Mouse (Mus musculus) liver, embryonic 14.5 days (tissue): ENCODE data around the gene Fbrsl1. TPM values are rescaled to one million over a fixed set of nuclear protein-coding genes. Genes with fewer than 3 reads are reported as not detected.

ENCODE experiments used
- ATAC-seq: fragments of 200-750 bp; cut with Nextera tagmentation; 2 replicates; pipeline ENCODE4 v1.8.0; 2017; ENCODE audit warnings: moderate number of reproducible peaks, mild to moderate bottlenecking, moderate library complexity; ENCODE audit not compliant: insufficient read depth
- DNase-seq, 3 experiments: peaks; one replicate each; pipeline ENCODE4 v3.0.0-alpha.2; 2012 to 2013; ENCODE audit warnings: low read depth in 3 of 3, low spot score in 3 of 3
- H3K27ac ChIP-seq: fragments of 300-500 bp; sonication (generic); 2 replicates; pipeline ENCODE4 v1.5.1; 2014; ENCODE audit warnings: moderate library complexity, mild to moderate bottlenecking, control low read depth, inconsistent platforms
- H3K27me3 ChIP-seq: fragments of 300-500 bp; sonication (generic); 2 replicates; pipeline ENCODE4 v1.6.1; 2014; ENCODE audit warnings: mild to moderate bottlenecking, low read length, moderate library complexity; ENCODE audit not compliant: control insufficient read depth, insufficient read depth
- H3K36me3 ChIP-seq: fragments of 300-500 bp; sonication (generic); replicated peaks from 2 replicates; pipeline ENCODE4 v1.6.1; 2014; ENCODE audit warnings: low read depth; ENCODE audit not compliant: control insufficient read depth, insufficient read depth
- H3K4me1 ChIP-seq, 2 experiments: fragments of 200-500 bp in 1 of 2; fragments of 300-500 bp in 1 of 2; sonication (generic) in 1 of 2; replicated peaks; 2 replicates each; pipeline ENCODE4 v1.6.1; 2012 to 2014; ENCODE audit warnings: antibody characterized with exemption in 1 of 2, inconsistent platforms in 1 of 2, low read length in 1 of 2; ENCODE audit not compliant: control insufficient read depth in 2 of 2, insufficient read depth in 2 of 2
- H3K4me2 ChIP-seq: fragments of 300-500 bp; sonication (generic); 2 replicates; pipeline ENCODE4 v1.6.1; 2014; ENCODE audit warnings: low read depth, mild to moderate bottlenecking, control low read depth, moderate library complexity
- H3K4me3 ChIP-seq, 2 experiments: fragments of 200-500 bp in 1 of 2; fragments of 300-500 bp in 1 of 2; sonication (generic) in 1 of 2; 2 replicates each; pipeline ENCODE4 v1.5.1; 2012 to 2014; ENCODE audit warnings: low read depth in 2 of 2, low read length in 2 of 2, mild to moderate bottlenecking in 2 of 2, control low read depth in 1 of 2, inconsistent platforms in 1 of 2, moderate library complexity in 1 of 2; ENCODE audit not compliant: insufficient read depth in 1 of 2
- H3K9ac ChIP-seq: fragments of 300-500 bp; sonication (generic); replicated peaks from 2 replicates; pipeline ENCODE4 v1.6.1; 2014; ENCODE audit warnings: mild to moderate bottlenecking, control low read depth, moderate library complexity
- H3K9me3 ChIP-seq: fragments of 300-500 bp; sonication (generic); 2 replicates; pipeline ENCODE4 v1.6.1; 2016; ENCODE audit warnings: low read length, mixed read lengths; ENCODE audit not compliant: control insufficient read depth
- CTCF ChIP-seq: IDR thresholded peaks from 2 replicates; pipeline ENCODE4 v1.5.1; 2016; ENCODE audit warnings: antibody characterized with exemption, low read depth, control low read depth
- EP300 ChIP-seq: IDR thresholded peaks from 2 replicates; pipeline ENCODE4 v1.6.1; 2016; ENCODE audit warnings: antibody characterized with exemption, low read depth
- WGBS: fragments of 180-500 bp; shearing (Covaris S2); extraction: QIAGEN DNeasy Blood & Tissue Kit; methylation state at CpG from one replicate; pipeline ENCODE4 v1.1.7; 2014; ENCODE audit not compliant: insufficient replicate concordance; 5-methylcytosine and 5-hydroxymethylcytosine counted together
- polyA plus RNA-seq, 2 experiments: library from polyadenylated mRNA; depleted of rRNA in 1 of 2; stranded (reverse) in 1 of 2; unstranded in 1 of 2; fragments of >200 nt; fragmentation: Nextera tagmentation in 1 of 2; extraction: Ambion mirVana in 1 of 2; gene quantifications; 2 replicates each; pipeline versions ENCODE4 v1.2.1 to v1.2.3; 2012 to 2014

Gene Fbrsl1
- 9.5 and 10.4 TPM in 2 replicates for polyA plus RNA-seq (2012; rRNA removed)
- polyA plus RNA-seq (2014; fragmentation: Nextera tagmentation; extraction: Ambion mirVana) = 4.3 and 4.6 TPM in 2 replicates

- peak; percentile 93 to 97 (median 93) for DNase-seq
- Histone ChIP-seq H3K9ac (peak within 1 kb of the TSS; percentile 92), H3K4me1 (peaks cover 14 to 20% of the 10 kb centered on the region in 2 experiments), H3K27ac (peak within 1 kb of the TSS; percentile 39), H3K36me3 (no peaks in the 10 kb centered on the region), H3K4me2 (peak within 1 kb of the TSS; percentile 99), H3K4me3 (peak within 1 kb of the TSS; percentile 91 to 95), H3K27me3 (no peaks in the 10 kb centered on the region), H3K9me3 (no peaks in the 10 kb centered on the region)
- TF ChIP-seq CTCF (no peak), EP300 (no peak)
- ATAC-seq = peak; percentile 98
- WGBS = under 1% methylated on average over 43 of the region's 46 CpGs
These were observed at the start of gene Fbrsl1 for GRCm38 (mm10) chr5:110448436-110449134. Gene Fbrsl1 (minus strand): TSS chr5:110448503.

DNA sequence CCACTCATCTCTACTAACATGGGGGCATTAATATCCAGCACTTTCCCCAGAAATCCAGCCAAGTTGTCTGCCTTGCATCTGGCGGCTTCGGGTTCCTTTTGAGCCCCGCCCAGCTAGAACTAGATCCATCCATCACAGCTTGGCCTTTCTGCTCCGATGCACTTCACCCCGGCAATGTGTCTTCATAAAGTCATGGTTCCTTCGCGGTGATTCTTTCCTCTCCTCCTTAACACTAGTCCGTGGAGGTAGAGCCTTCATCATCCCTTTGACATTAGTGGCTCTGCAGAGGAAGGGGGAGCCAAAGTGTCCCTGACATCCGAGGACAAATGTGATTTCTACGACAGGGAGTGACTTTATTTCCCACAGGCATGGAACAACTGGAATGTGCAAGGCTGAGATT, 49.8 kb upstream of the Fbrsl1 start:
- no peak for DNase-seq
- WGBS = 59% methylated on average over 10 of the region's 10 CpGs
- no peaks in the 10 kb centered on the region for H3K9me3 ChIP-seq

DNA sequence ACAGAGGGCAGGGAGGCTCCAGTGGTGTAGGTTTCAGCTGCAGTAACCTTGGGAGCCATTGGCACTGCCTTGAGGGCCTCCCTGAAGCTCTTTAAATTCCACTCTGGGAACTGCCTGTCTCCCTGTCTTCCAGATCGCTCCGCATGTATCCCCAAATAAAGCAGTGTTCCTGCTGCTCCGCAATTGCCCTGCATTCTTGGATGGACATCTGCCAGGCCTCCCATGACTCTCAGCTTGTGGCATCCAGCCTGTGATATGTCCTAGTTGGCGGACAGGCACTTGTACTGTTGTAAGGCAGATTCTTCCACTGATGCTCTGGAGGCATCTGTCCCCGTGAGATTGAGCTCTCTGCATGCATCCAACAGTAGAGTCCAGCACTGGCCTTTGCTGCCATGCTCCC, 49.3 kb upstream of the Fbrsl1 start:
- no peaks in the 10 kb centered on the region for H3K4me1 ChIP-seq
- no peak overlapping the region for H3K4me3 ChIP-seq
- ATAC-seq (no peak), DNase-seq (no peak)
- no peaks in the 10 kb centered on the region for H3K36me3 ChIP-seq
- H3K9me3 ChIP-seq = no peaks in the 10 kb centered on the region
- WGBS = 64% methylated on average over 5 of the region's 5 CpGs
- TF ChIP-seq CTCF (no peak), EP300 (no peak)
- no peaks in the 10 kb centered on the region for H3K27me3 ChIP-seq
- H3K27ac ChIP-seq = no peak overlapping the region
- no peak overlapping the region for H3K9ac ChIP-seq
- H3K4me2 ChIP-seq = no peak overlapping the region

More for the DNA sequence above, 49.8 kb upstream of the Fbrsl1 start:
- H3K27me3 ChIP-seq = no peaks in the 10 kb centered on the region
- no peak for ATAC-seq
- no peak overlapping the region for H3K9ac ChIP-seq
- H3K4me2 ChIP-seq = no peak overlapping the region
- no peak overlapping the region for H3K4me3 ChIP-seq
- H3K36me3 ChIP-seq = no peaks in the 10 kb centered on the region
- H3K4me1 ChIP-seq = no peaks in the 10 kb centered on the region
- H3K27ac ChIP-seq = no peak overlapping the region
- TF ChIP-seq EP300 = no peak
- no peak for TF ChIP-seq CTCF

DNA sequence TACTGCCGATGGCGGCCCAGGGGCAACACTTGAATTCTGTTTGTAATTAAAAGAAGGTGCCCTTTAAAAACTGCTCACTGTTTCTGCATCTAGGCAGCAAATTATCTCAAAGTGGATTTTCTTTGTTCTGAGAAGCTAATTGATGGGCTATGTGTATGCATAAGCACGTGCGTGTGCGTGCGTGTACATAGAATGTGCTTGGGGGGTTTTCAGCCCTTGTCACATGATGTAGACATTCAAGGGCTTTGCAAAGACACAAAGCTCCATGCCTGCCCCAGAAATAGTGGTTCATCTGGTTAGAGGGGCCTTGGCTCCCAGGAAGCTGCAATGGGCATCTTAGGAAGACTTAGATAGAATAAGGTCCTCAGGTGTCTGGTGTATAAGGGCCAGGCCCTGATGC, 46.7 kb upstream of the Fbrsl1 start:
- H3K27ac ChIP-seq = no peak overlapping the region
- no peak overlapping the region for H3K9ac ChIP-seq
- ATAC-seq (no peak), DNase-seq (no peak)
- H3K36me3 ChIP-seq = no peaks in the 10 kb centered on the region
- no peaks in the 10 kb centered on the region for H3K27me3 ChIP-seq
- H3K9me3 ChIP-seq = no peaks in the 10 kb centered on the region
- TF ChIP-seq CTCF (no peak), EP300 (no peak)
- no peak overlapping the region for H3K4me2 ChIP-seq
- WGBS = 78% methylated on average over 6 of the region's 6 CpGs
- H3K4me3 ChIP-seq = no peak overlapping the region
- no peaks in the 10 kb centered on the region for H3K4me1 ChIP-seq

- no peak for TF ChIP-seq EP300
- TF ChIP-seq CTCF = no peak
- Histone ChIP-seq H3K4me3 (no peak overlapping the region), H3K4me2 (no peak overlapping the region), H3K9me3 (no peaks in the 10 kb centered on the region), H3K9ac (no peak overlapping the region), H3K27me3 (no peaks in the 10 kb centered on the region), H3K27ac (no peak overlapping the region), H3K4me1 (no peaks in the 10 kb centered on the region; a peak in 1 of 4 replicates), H3K36me3 (no peaks in the 10 kb centered on the region)
- ATAC-seq (no peak), DNase-seq (no peak)
- WGBS = 46% methylated on average over 4 of the region's 4 CpGs
These were observed 46.1 kb upstream of the Fbrsl1 start for GRCm38 (mm10) chr5:110494396-110494795.
